Mouse (Mus musculus) lung, adult 18-20 months (tissue): ENCODE measurements around the gene Caln1.

Experiments used
- DNase-seq, 2 experiments: peaks; one replicate each; pipeline ENCODE4 v3.0.0; 2022; ENCODE audit warnings: mixed read lengths in 2 of 2

Gene Caln1

DNA sequence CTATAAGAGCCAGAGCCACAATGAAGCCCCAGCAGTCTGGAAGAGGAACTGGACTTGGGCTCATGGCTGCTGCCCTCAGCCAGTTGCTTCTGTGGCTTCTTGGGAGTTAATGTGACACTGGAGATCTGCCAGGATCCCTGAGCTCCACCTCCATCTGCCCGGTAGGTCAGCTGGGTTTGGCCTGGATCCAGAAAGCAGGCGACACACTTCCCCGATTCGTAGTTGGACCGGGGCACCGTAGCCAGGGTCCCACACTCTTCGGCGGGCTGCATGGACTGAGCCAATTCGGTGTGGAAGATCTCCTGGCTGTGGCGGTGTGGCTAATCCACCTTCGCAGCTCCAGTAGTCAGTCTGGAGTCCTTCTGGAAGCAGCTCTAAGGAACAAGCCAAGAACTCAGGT lies at the start of gene Caln1:
TSS of gene Caln1 (plus strand) at position 219 of the 400 bp plus-strand sequence.
- DNase-seq = peak in 1 of 2 experiments; percentile 1

DNA sequence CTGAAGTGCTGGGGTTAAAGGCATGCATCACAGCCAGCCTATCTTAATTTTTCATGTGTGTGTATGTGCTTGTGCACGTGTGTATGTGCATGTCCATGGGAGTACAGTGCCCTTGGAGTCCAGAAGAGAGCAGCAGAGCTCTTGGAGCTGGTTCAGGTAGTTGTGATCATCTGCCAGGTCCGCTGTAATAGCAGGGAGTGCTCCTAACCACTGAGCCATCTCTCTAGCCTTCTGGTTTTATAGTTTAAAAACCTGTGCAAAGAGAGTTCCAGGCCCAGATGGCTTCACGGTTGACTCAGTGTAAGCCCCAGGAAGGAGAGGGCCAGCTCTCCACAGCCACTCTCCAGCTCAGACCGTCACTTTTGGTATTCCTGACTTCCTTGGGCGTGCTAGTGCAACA lies 49.5 kb upstream of the Caln1 start:
- DNase-seq = no peak

DNA sequence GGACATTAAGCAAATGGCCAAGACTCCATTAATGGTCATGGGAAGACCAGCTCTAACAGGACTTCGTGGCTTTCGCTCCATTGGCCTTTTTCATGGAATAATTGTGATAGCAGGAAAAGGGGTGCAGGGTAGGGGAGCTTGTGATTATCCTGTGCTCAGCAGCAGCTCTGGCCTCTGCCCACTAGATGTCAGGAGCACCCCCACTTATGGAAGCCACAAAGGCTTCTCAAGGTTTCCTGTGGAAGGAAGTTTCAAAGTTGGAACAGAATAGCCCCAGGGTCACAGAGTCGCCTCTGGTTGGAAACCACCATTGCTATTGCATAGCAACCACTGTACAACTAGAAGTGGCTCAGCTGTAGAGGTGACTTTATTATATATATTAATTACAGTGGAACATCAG lies 48.8 kb upstream of the Caln1 start:
- peak in 1 of 2 experiments; percentile 18 for DNase-seq

DNA sequence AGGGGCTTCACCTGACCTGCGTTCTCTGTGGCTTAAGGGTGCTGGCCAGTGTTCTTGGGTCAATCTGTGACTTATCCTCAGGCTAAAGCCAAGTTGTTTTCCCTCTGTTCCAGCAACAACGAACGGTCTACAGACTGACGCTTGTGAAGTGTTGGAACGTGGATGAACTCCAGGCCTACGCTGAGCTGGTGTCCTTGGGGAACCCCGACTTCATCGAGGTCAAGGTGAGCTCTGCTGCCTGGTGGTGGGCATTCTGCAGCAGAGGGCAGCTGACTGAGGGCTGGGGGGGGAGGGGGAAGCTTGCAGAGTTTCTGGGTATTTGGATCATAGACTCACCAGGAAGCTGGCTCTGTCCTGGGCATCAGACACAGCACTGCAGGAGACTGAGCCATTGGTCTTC lies 43.8 kb upstream of the Caln1 start:
- no peak for DNase-seq

DNA sequence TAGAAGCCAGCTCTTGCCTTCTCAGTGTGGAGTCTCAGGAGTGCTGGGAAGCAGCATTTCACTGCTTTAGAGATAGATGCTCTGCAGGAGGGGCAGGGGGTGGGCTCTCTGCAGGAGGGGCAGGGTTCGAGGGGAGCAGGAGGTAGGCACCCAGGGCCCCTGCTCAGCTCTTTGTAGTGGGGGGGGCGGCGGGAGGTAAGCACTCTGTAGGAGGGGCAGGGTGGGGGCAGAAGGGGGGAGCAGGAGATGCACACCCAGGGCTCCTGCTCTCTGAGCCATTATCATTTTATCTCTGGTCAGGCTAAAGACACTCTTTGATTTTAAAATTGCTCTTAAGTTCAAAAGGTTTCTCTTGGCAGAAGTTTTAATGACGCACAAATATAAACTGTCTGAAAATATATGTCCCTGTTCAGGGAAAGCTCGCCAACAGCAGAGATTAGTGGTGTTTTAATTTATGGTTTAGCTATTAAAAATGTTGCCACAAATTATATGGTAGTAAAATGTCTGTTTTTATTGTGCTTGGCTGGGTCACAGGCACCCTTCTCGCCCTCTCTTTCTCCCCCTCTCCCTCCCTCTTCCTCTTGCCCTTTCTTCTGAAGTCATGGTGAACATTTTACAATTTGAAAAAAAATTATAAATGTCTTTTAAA lies 41.5 kb upstream of the Caln1 start:
- DNase-seq = no peak

DNA sequence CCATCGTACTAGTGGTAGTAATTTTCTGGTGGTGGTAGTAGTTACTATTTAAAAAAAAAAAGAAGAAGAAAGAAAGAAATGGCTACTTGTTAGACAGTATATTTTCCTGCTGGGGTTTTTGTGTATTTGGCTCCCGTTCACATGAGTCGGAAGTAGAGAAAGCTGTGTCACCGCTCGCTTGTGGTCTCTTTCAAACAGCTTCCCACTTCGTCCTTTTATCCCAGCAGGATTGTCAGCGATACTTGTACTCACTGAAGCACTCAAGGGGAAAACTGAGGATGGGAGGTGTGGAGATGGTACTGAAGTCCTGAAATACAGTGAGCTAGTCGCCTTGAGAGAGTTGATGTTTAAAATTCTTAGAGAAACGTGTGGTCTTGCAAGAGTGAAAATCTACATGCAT lies 40.9 kb upstream of the Caln1 start:
- no peak for DNase-seq

DNA sequence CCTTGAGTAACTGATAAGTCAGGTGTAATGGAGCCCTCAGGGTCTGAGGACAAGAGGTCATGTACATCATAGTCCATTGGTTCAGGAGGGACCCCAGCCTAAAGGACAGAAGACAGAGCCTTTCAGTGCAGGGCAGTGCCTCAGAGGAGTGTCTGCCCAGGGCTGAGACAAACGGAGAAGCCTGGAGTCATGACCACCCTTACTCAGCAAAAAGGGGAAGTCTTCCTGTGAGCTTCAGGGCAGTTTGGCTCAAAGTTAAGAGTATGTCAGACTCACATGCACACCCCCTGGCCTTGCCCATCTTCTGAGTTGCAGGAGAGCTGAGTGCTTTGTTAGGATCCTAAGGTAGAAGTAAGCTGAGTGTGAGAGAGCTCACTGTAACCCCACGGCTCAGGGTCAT lies 39.4 kb upstream of the Caln1 start:
- DNase-seq = no peak

DNA sequence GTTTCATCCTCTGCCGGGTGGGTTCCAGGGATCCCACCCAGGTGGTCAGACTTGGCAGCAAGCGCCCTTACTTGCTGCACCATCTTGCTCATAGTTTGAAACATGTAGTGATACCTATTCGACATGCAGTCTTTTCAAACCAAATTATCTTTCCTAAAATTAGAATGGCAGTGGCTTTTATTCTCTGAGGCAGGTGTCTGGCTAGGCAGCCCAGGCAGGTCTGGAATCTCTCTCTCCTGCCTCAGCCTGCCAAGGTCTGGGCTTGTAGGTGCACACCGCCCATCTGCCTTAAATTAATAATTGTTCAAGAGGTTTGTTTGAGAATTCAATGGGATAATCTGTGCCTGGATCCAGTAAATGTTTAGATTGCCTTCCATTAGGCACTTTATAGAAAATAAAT lies 38.5 kb upstream of the Caln1 start:
- no peak for DNase-seq

DNA sequence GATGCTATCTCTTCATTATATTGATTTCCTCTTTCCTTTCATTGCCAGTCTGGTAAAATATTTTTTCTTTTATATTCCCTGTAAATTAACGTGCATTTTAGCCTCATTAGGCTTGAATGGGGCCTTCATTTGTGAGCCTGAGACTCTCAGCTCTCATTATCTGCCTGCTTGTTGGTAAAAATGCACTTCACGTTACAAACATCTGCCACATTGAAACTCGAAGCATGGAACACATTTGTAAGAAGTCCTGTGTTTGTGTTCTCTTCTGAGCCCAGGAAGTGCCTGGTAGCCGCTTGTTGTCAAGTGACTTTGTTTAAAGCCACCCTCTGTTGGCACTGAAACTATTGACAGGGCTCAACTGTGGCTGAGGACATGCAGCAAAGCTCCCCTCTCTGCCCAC lies 38.0 kb upstream of the Caln1 start:
- DNase-seq = peak in 1 of 2 experiments; percentile 20

DNA sequence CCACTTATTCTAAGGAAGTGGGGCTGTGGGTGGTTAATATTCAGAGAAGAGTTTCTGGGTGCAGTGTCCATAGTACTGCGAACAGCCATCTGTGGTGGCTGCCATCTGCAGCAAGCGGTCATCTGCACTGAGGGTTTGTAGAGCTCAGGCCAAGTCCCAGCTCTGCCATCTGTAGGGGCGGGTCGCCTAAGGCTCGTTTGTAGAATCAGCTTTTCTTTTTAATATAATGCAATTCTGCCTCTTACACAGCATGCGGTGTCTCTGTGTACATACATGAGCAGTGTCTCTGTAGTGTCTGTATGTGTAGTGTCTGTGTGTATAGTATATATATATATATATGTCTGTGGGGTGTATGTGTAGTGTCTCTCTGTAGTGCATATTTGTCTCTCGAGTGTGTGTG lies 35.7 kb upstream of the Caln1 start:
- DNase-seq = no peak

DNA sequence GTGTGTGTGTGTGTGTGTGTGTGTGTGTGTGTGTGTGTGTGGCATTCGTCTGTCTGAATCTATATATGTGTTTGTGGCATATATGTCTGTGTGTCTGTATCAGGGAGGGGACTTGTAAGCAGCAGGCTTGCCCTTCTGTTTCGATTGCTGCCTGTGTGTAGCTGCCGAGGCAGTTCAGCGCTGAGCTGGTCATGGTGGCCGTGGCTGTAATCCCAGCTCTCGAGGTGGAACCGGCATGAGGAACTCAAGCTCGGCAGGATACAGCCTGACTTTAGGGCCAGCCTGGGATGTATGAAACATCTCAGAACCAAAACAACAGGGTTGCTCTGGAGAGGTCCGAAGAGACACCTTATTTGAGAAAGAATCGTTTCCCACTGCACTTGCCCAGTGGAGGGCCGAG lies 35.3 kb upstream of the Caln1 start:
- no peak for DNase-seq

DNA sequence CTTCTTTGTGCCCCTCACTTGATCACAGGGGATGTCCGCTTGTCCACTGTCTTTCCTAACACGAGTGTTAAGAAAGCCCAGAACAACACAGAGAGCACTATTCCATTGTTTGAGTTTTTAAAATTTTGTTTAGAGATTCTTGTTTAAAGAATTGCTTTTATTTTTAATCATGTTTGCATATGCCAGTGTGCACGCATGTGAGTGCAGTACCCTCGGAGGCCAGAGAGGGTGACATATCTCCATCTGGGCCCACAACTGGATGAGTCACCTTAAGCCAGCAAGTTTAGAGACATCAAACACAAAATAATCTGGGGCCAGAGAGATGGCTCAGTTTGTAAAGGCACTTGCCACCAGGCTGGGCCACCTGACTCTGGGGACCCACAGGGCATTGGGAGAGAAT lies 33.8 kb upstream of the Caln1 start:
- DNase-seq = no peak

DNA sequence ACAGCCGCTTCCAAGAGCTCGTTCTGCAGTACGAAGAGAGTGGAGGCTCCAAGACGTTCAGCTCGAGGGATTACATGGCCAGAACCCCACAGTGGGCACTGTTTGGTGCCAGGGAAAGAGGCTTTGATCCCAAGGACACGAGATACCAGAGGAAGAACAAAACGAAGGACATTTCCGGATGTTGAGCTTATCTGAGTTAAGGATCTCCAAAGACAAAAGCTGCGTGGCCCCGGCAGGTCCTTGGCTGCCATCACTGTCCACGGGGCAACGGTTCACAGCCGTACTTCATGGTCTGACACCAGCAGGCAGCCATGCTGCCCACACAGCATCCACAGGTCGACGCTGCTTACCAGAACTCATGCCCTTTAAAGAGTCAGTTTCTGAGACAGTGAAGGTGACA lies 28.6 kb upstream of the Caln1 start:
- no peak for DNase-seq

DNA sequence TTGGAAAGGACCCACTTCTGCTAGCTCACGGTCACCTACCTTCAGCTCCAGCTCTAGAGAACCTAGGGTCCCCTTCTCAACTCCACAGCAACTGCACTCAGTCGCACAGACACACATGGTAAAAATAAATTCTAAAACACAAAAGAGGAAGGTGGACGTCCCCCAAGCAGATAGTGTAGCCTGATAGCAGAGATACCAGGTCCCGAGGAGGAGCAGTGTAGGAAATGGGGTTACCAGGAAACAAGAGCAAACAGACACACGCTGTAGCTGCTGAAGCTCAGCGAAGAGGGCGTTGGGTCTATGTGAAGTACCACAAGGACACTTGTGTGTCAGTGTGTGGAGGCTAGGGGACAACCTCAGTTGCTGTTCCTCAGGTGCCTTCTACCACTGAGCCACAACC lies 24.3 kb upstream of the Caln1 start:
- no peak for DNase-seq

DNA sequence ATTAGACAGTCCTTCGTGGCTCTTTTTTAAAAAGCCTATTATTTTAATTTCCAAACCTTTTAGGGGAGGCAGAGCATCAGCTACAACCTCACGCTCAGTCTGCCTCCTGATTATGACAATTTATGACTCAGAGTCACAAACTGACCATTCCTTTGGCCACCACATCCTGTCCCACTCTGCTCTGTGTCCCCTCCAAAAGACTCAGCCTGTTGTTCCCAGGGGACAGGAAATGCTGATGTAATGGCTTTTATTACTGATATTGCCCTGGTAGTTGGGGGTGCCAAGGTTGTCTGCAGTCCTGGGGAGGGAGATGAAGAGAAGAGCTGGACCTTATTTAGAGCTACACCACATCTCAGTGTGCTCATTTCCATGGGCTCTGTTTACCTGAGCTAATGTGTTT lies 23.4 kb upstream of the Caln1 start:
- no peak for DNase-seq

DNA sequence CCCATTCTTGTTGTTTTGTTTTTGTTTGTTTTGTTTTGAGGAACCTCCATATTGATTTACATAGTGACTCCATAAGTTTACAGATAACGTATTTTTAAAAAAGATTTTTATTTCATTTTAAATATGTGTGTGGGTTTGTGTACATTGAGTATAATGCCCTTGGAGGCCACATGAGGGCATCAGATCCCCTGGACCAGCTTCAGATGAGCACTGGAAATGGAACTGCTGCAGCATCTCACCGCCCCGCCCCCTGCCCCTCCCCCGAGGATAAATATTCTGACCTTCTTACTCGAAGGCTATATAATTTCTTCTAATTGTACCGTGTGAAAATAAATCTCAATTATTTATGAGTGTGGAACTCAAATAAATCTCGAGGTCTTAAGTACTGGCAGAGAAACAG lies 14.0 kb upstream of the Caln1 start:
- no peak for DNase-seq

DNA sequence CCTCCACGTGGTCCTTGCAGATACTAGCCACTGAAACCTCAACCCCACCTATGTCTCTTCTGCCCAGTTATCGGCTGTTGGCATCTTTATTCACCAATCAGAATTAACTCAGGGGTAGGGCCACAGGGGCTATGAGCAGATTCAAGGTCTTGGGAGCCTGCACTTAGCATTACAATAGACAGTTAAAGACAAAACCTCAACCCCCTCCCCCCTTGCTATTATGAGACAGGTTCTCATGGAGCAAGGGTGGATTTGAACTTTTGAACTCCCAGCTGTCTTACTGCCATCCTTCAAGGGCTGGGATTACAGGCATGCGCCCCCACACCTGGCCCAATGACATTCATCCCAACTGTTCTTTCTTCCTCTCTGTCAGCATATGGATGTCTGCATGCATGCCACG lies 6.1 kb upstream of the Caln1 start:
- no peak for DNase-seq

DNA sequence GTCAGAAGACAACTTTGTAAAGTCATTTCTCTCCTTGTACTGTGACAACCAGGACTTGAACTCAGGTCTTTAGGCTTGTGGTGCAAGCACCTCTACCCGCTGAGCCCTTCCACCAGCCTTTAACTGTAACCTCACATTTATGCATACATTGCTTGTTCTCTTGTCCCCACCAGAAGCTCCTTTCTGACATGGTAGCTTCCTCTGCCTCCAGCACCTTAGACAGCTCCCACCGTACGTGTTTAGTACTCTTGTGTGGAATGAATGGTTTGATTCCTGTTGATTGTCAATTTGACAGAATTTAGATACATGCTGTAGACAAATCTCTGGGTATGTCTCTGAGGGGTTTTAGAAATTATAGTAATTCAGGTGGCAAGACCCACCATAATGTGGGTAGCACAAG lies 5.5 kb upstream of the Caln1 start:
- no peak for DNase-seq

DNA sequence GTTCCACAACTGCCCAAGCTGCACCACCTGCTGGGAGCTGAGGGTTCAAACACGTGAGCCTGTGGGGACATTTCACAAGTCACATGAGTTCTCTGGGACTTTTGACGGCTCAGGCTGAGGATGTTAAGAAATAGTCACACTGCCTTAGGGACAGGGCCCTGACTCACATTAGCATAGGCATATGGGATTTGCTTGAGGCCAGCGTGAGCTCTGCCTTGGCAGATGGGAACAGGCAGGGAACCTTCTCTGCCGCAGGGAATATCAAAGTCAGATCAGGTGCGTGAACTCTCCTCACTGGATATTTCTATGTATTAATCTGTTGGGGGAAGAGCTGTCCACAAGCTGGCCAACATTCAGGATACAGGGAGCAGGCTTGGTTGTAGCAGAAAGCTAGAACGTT lies 1.0 kb upstream of the Caln1 start:
- DNase-seq = no peak

DNA sequence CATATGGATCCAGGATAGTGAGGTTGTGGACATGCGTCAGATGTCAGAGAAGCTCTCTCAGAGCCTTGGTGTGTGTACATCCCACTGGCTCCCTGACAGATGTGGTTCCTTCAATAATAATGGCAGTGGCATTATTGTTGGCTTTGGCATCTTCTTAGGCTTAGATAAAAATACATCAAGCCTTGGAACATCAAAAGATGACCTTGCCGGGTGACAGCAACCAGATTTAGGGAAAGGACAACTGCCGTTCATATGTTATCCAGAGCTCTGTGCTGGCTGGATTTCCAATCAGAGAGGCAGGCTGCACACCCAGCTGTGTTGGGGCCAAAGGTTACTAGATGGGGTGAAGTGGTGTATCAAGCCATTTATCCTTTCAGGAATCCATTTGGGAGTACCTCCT lies 6.2 kb downstream of the Caln1 start:
- no peak for DNase-seq

DNA sequence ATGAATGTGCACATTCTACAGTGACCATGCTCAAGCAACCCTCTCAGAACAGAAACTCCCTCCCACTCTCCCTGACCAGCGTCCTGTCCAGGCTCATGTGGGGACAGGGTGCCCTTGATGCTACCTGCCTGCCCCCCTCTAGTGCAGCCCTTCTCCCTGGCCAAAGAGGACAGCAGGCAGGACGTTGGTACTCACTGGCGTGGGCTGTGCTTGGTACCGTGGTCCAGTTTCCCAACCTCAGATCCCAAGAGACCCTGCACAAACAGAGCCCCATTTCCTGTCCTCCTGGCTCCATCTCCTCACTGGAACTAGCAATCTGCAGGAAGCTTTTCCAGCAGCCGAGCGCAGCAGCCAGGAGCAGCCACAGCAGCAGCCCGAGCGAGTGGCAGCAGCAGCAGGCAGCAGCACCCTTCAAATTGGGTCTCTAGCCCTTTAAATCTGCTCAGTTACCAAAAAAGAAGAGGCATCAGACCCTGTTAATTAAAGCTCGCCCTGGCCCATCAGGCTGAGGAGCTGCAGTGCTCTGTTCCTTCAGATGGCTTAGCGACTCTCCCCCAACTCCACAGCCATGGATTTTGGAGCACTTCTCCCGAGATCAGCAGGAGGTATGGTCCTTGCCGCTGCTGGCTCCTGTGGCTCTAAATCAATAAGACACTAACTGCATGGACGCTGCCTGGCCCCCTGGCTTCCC lies 15.1 kb downstream of the Caln1 start, which contains the start of gene A330070K13Rik:
TSS of gene A330070K13Rik (minus strand) at position 410 of the 691 bp plus-strand sequence.
- DNase-seq = no peak

DNA sequence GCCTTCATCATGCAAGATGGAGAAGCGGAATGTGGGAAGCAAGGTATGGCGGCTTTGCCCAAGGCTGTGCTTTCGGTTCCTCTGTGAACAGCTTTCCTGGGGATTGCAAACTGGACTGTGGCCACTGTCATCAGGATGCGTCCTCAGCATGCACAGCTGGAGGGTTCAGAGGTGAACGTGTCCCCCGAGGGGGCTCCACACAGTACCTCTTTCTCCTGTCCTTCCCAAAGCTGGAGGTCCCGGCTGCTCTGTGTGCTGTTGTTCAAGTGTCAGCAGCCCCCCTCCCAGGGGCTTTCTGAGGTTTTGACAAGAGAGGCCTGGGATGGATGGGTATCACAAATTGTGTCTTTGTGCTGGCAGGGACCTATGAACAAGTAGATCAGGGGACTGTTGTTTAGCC lies 17.2 kb downstream of the Caln1 start:
- DNase-seq = no peak

DNA sequence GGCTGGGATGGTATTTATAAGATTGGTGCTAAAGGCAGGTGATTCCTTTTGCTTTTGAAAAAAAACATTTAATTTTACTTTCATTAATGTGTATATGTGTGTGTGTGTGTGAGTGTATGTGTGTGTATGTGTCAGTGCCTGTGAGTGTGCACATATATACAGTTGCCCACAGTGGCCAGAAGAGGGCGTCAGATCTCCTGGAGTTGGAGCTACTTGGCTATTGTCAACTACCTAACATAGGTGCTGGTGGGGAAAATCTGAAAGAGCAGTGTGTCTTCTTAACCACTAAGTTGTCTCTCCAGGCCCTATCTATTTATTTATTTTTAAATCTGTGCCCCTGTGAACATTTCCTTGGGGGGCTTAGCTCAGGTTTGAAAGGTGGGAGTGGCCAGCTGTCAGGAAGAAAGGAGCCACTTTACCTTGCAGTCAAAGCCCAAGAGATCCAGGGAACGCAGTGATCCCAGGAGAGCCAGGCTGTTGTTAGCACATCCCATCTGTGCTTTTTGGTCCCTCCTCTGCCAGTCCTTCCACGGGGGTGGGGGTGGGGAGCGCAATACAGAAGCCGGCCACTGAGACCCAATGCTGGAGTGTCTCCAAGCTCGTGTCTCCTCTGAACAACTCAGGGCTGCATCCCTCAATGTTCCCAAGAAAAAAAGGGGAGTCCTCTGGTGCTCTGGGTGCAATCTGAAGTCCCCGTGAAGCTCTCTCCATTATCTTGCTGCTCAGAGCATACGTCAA lies 24.5 kb downstream of the Caln1 start:
- no peak for DNase-seq

DNA sequence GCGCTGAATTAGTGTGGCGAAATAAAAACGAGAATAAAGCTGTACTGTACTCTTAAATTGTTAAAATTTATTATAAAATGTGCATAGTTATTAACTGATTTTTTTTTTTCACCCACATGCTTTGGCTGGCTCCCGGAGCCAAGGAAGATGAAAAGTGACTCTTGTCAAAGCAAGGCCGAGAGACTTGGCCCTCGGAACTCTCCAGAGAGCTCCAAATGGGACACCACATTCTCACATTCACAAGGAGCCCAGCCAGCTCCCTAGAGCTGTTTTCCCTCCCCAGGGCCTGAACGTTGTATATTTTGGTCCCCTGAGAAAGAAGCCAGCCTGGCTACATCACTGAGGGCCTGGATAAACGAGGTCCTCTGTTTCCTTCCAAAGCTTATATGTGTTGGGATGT lies 25.1 kb downstream of the Caln1 start:
- DNase-seq = no peak
